Mouse (Mus musculus) midbrain, embryonic 10.5 days (tissue): ENCODE measurements around the gene Cacul1. TPM values are rescaled to one million over a fixed set of nuclear protein-coding genes. Genes with fewer than 3 reads are reported as not detected.

Source experiments
- DNase-seq: peaks from one replicate; pipeline ENCODE4 v3.0.0-alpha.2; 2017; ENCODE audit warnings: low spot score
- H3K27ac ChIP-seq: fragments of 300-500 bp; sonication (generic); replicated peaks from 2 replicates; pipeline ENCODE4 v1.5.1; 2016; ENCODE audit warnings: mild to moderate bottlenecking
- H3K27me3 ChIP-seq: fragments of 300-500 bp; sonication (generic); 2 replicates; pipeline ENCODE4 v1.6.1; 2016; ENCODE audit warnings: low read depth, mild to moderate bottlenecking; ENCODE audit not compliant: poor library complexity, severe bottlenecking
- H3K36me3 ChIP-seq: fragments of 300-500 bp; sonication (generic); 2 replicates; pipeline ENCODE4 v1.6.1; 2016; ENCODE audit warnings: mild to moderate bottlenecking, moderate library complexity
- H3K4me1 ChIP-seq: fragments of 300-500 bp; sonication (generic); 2 replicates; pipeline ENCODE4 v1.6.1; 2016
- H3K4me3 ChIP-seq: fragments of 300-500 bp; sonication (generic); 2 replicates; pipeline ENCODE4 v1.5.1; 2016; ENCODE audit warnings: mild to moderate bottlenecking, moderate library complexity
- H3K9me3 ChIP-seq: fragments of 300-500 bp; sonication (generic); replicated peaks from 2 replicates; pipeline ENCODE4 v1.6.1; 2016; ENCODE audit warnings: mild to moderate bottlenecking
- WGBS: fragments of 180-500 bp; shearing (Covaris S2); methylation state at CpG from one replicate; pipeline ENCODE4 v1.1.7; 2016; 5-methylcytosine and 5-hydroxymethylcytosine counted together
- microRNA-seq: library from miRNA; unstranded; fragments of <30 nt; microRNA quantifications from one replicate; pipeline ENCODE4, GENCODE M21; 2017
- polyA plus RNA-seq: library from polyadenylated mRNA; unstranded; fragments of >200 nt; fragmentation: Nextera tagmentation; extraction: Ambion mirVana; gene quantifications from 2 replicates; pipeline ENCODE4 v1.2.1, GENCODE M21; 2016

Gene Cacul1
- polyA plus RNA-seq, 1 experiment from 2014 or later = 23.4 TPM

DNA sequence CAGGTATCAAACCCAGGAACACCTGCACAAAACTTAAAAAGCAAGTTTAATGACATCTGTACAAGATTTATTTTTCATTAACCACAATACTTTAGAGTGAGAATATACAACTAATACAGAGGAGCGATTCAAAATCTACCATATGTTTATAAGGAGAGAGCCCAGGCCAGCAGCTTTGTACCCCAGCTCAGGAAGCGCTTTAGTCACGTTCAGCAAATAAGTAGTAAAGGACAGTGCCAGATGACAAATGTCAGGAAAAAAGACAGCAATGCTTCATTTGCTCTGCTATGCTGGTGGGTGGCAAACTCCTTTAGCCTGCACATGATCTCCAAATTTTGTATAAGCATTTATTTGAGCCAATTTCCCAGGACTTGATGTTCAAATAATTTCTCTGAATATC lies 56.1 kb downstream of the Cacul1 start:
- no peak overlapping the region for H3K27ac ChIP-seq

DNA sequence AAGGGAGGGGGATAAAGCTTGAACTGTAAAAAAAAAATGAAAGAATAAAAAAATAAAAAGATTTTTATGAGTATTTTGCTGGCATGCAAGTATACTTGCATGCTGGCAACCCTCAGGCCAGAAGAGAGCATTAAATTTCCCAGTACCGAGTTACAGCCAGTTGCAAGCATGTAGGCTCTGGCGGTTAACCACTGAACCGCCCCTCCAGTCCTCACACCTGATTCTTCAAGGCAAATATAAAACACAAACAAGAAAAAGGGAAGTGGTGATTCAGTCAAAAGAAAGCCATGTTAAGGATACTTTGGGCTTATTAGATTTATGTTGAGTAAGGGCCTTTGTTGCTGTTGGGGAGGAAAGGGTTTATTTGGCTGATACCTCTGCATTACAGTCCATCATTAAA lies 60.7 kb downstream of the Cacul1 start:
- Histone ChIP-seq H3K27me3 (no peaks in the 10 kb centered on the region), H3K4me3 (no peak overlapping the region), H3K27ac (no peak overlapping the region), H3K4me1 (no peaks in the 10 kb centered on the region), H3K36me3 (peaks cover 9% of the 10 kb centered on the region), H3K9me3 (no peaks in the 10 kb centered on the region)
- 98% methylated on average over 3 of the region's 3 CpGs for WGBS
- no peak for DNase-seq

More for the DNA sequence above, 56.1 kb downstream of the Cacul1 start:
- DNase-seq = no peak
- Histone ChIP-seq H3K27me3 (no peaks in the 10 kb centered on the region), H3K36me3 (peaks cover 44% of the 10 kb centered on the region), H3K4me1 (no peaks in the 10 kb centered on the region), H3K4me3 (no peak overlapping the region), H3K9me3 (no peaks in the 10 kb centered on the region)
- WGBS = 98% methylated on average over 3 of the region's 3 CpGs

DNA sequence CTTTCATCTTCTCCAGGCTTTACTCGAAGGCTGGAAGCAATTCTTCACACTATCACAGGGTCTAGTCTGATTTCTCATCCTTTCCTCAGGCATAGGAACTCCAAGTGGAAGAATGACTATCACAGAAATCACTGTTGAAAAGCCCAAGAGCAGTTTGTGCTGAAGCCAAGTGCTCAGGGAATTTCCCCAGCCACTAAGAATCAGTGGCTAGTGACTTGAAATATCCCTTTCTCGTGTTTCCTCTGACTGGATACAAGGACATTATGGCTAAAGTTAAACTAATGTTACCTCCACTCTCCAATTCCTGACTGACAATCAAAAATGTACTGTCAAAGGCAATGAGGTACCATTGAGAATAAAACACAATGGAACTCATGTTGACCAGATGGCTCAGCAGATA lies 65.8 kb downstream of the Cacul1 start:
- Histone ChIP-seq H3K36me3 (no peaks in the 10 kb centered on the region), H3K27me3 (no peaks in the 10 kb centered on the region), H3K9me3 (no peaks in the 10 kb centered on the region), H3K4me1 (peaks cover 7% of the 10 kb centered on the region; the same call in 1 of the 2 replicates), H3K4me3 (no peak overlapping the region), H3K27ac (no peak overlapping the region)
- DNase-seq = no peak
- WGBS = 76% methylated on average over 2 of the region's 2 CpGs

DNA sequence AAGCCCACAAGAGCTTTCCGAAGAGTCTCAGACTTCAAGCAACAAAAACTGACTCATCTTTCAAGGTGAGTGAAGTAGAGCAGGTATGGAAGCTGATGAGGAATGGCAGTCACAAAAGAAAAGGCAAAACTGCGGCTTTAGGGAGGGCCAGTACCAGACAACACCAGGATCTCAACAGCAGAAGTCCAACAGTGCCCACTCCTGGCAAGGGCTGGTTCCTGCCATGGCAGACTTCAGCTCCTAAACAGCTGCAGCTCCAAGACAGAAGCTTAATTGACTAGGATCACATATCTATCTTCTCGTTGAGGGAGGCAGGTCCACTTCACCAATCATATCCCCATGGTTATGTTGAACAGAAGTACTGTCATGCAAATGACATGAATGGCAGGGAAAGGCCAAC lies 67.4 kb downstream of the Cacul1 start:
- Histone ChIP-seq H3K27ac (no peak overlapping the region), H3K4me3 (no peak overlapping the region), H3K9me3 (no peaks in the 10 kb centered on the region), H3K27me3 (no peaks in the 10 kb centered on the region), H3K36me3 (no peaks in the 10 kb centered on the region), H3K4me1 (peaks cover 18% of the 10 kb centered on the region)
- no peak for DNase-seq
- 60% methylated on average over 3 of the region's 3 CpGs for WGBS

DNA sequence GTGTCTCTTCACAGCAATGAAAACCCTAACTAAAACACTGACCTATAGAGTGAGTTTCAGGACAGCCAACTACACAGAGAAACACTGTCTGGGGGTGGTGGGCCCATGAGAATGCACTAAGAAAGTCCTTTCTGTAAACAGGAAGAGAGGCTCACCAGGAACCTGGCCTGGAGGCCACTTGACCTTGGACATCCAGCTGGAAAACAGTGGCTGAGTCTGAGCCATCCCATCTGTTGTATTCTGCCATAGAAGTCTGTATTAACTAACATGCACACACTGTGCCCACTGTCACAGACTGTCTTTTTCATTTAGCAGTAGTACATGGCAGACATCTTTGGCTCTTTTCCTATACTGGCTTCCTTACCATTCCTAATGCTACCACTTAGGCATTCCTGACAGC lies 80.6 kb downstream of the Cacul1 start:
- no peaks in the 10 kb centered on the region for H3K27me3 ChIP-seq
- H3K36me3 ChIP-seq = no peaks in the 10 kb centered on the region
- H3K9me3 ChIP-seq = no peaks in the 10 kb centered on the region
- H3K27ac ChIP-seq = no peak overlapping the region
- DNase-seq = no peak
- no peak overlapping the region for H3K4me3 ChIP-seq
- H3K4me1 ChIP-seq = no peaks in the 10 kb centered on the region

DNA sequence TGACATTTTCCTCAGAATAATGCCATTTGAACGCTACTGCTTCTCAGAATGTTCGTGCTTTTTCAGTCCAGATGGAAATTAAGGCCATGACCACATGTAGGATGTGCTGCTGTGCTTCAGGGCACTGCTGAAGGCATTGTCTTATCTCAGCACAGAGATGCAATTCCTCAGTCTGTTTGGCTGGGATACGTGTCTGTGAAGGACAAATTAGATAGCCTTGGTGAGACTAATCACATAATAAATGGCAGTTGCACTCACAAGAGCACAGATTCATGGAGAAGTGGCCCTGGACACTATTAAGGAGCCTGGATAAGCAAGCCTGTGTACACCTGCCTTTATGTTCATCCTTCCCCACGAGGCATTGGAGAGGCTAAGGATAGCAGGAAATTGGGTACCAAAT lies 83.7 kb downstream of the Cacul1 start:
- Histone ChIP-seq H3K27me3 (no peaks in the 10 kb centered on the region), H3K4me3 (no peak overlapping the region), H3K4me1 (peaks cover 10% of the 10 kb centered on the region; the same call in 1 of the 2 replicates), H3K9me3 (no peaks in the 10 kb centered on the region), H3K27ac (no peak overlapping the region), H3K36me3 (no peaks in the 10 kb centered on the region)
- DNase-seq = no peak
- 80% methylated on average over 4 of the region's 4 CpGs for WGBS

DNA sequence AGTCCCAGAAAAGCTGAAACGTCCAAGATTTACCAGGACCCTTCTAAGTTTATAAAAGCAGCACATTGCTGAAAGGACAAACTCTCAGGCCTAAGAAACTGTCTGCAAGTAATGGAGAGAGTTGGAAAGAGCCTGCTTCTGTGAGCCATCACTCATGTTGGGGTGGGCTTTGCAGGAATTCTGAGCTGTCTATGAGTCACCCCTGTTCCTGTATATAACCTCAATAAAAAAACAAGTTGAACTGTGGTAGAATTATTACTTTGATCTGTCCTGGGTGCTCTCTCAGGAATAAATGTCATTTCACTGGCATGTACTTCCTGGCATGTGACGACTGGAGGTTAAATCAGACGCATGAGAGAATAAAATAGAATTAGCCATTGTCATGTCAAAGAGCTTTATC lies 85.1 kb downstream of the Cacul1 start:
- Histone ChIP-seq H3K4me1 (peaks cover 10% of the 10 kb centered on the region; the same call in 1 of the 2 replicates), H3K9me3 (no peaks in the 10 kb centered on the region), H3K27me3 (no peaks in the 10 kb centered on the region), H3K27ac (no peak overlapping the region), H3K4me3 (no peak overlapping the region), H3K36me3 (no peaks in the 10 kb centered on the region)
- DNase-seq = no peak
- WGBS = 74% methylated on average over 3 of the region's 3 CpGs

DNA sequence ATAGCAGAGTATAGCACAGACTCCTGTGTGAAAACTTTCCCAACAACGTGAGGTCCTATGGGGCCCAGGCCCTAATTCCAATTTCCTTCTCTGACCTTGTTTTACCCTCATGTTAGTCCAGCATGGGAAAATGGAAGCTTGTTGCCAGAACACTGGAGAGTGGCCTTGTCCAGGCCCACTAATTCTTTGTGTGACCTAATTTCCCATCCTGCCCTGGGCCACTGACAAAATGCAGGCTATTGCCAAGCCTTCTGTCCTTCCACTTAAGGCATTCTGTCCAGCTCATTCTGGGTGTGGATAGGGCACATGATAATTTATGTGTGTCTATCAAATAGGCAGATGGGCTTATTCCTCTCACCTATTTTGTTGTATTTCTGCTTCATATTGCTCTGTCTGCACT lies 91.3 kb downstream of the Cacul1 start:
- H3K4me3 ChIP-seq = no peak overlapping the region
- H3K36me3 ChIP-seq = no peaks in the 10 kb centered on the region
- no peaks in the 10 kb centered on the region for H3K27me3 ChIP-seq
- no peaks in the 10 kb centered on the region for H3K9me3 ChIP-seq
- no peak for DNase-seq
- H3K27ac ChIP-seq = no peak overlapping the region
- WGBS = 86% methylated on average over 1 of the region's 1 CpGs
- peaks cover 13% of the 10 kb centered on the region; the same call in 1 of the 2 replicates for H3K4me1 ChIP-seq

DNA sequence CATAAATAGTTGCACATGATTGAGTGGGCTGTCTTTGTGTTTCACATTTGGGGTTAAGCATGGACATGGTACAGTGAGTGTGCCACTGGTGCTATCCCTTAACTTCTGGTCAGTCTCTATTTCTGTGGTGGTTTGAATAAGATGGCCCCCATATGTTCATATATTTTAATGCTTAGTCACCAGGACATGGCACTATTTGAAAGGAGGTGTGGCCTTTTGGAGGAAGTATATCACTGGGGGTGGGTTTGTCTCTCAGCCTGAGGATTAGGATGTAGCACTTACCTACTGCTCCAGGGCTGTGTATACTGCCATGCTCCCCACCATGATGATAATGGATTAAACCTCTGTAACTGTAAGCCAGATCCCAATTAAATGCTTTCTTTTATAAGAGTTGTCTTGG lies 95.6 kb downstream of the Cacul1 start:
- H3K27ac ChIP-seq = no peak overlapping the region
- 0 out of 2 replicates have a peak, but pooled peaks cover 3% of the 10 kb centered on the region for H3K4me1 ChIP-seq
- no peak overlapping the region for H3K4me3 ChIP-seq
- H3K36me3 ChIP-seq = no peaks in the 10 kb centered on the region
- H3K27me3 ChIP-seq = no peaks in the 10 kb centered on the region
- no peaks in the 10 kb centered on the region for H3K9me3 ChIP-seq
- DNase-seq = no peak

DNA sequence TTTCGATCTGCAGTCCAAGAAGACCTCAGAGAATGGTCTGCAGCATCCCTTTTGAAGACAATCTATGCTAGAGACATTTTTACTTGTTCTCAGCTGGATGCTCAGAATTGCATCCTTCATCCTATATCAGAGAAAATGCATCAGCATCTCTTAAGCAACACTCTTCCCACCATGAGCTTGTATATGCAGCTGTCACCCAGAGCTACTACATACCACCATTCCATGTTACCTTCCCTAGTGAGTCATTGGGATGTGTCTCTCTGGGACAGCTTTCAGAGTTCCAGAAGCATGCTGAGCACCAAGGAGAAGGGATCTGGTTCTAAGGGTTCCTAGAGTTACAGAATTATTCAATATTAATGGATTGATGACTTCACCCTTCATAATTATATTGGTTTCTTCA lies 102.0 kb downstream of the Cacul1 start:
- no peak overlapping the region for H3K27ac ChIP-seq
- DNase-seq = no peak
- no peaks in the 10 kb centered on the region for H3K4me1 ChIP-seq
- no peaks in the 10 kb centered on the region for H3K9me3 ChIP-seq
- no peaks in the 10 kb centered on the region for H3K27me3 ChIP-seq
- no peaks in the 10 kb centered on the region for H3K36me3 ChIP-seq
- 49% methylated on average over 1 of the region's 1 CpGs for WGBS
- no peak overlapping the region for H3K4me3 ChIP-seq

DNA sequence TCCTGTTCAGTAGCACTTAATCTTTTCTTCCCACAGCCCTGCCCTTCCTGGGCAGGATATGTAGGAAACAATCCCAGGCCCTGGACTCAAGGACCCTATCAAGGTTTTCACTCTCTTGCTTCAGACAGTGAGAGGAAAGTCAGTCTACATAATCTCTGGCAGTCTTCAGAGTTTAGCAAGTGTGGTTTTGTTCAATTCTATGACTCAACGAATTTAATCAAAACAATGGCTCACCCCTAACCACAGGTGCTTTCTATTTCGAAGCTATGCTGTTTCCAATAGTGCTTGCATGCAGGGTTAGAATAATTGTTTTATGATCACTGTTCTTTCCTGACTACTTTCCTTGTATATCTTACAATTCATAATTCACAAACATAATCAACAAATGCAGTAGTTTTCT lies 103.0 kb downstream of the Cacul1 start:
- H3K4me3 ChIP-seq = no peak overlapping the region
- H3K4me1 ChIP-seq = no peaks in the 10 kb centered on the region
- no peaks in the 10 kb centered on the region for H3K36me3 ChIP-seq
- no peaks in the 10 kb centered on the region for H3K9me3 ChIP-seq
- WGBS = 69% methylated on average over 2 of the region's 2 CpGs
- DNase-seq = no peak
- H3K27me3 ChIP-seq = no peaks in the 10 kb centered on the region
- no peak overlapping the region for H3K27ac ChIP-seq

Small RNA genes lying within 50 kb of the gene (microRNA-seq; reads per million reads assigned to microRNA genes)
- gene Gm25238 = not detected

Other genes with a start within 250 kb of the Cacul1 start
- not detected in 2 replicates for gene Prlhr, start 112.7 kb downstream of the Cacul1 start, polyA plus RNA-seq
- 1.6 and 2.2 TPM in 2 replicates for gene Nanos1, start 175.0 kb upstream of the Cacul1 start, polyA plus RNA-seq
- gene Eif3a, start 209.6 kb upstream of the Cacul1 start, polyA plus RNA-seq = 144 and 146 TPM in 2 replicates
- 32.9 and 37.4 TPM in 2 replicates for gene Fam45a, start 230.6 kb upstream of the Cacul1 start, polyA plus RNA-seq